In genomic region chr6:114840012-114840411, GRCm38 (mm10) we compare ENCODE assay signal across 10 mouse cellular contexts.
DNase-seq lines count a peak whose midpoint lies in the region; ATAC-seq lines count a peak whose summit lies in the region.
"Had no signal": no experiment of that assay in that cellular context is flagged by ENCODE, and none has a peak within 500 bp of the region (broad histone marks: within the 10 kb centered on the region; RNA-seq: fewer than 3 reads in every experiment).

No protein-coding gene starts in this region.

- H3K4me1 ChIP-seq in kidney, embryonic 15.5 days: peaks cover 62% of the 10 kb centered on the region
- H3K4me1 ChIP-seq in stomach, embryonic 14.5 days (ENCODE audit: control insufficient read depth, insufficient read depth, low read length): peaks cover 16% of the 10 kb centered on the region; the same call in 1 of the 2 replicates

- H3K27ac ChIP-seq in kidney, embryonic 15.5 days: peak overlapping the region; percentile 70
- no peak overlapping the region for H3K27ac ChIP-seq in stomach, embryonic 14.5 days (ENCODE audit: low read length)
- H3K27ac ChIP-seq: left cerebral cortex, adult 2 months had no signal

- no peak overlapping the region for H3K4me2 ChIP-seq in kidney, embryonic 15.5 days
- H3K4me2 ChIP-seq in stomach, embryonic 14.5 days (replicated peaks; ENCODE audit: low read depth, low read length): no peak overlapping the region

- H3K4me3 ChIP-seq in kidney, embryonic 15.5 days (replicated peaks): no peak overlapping the region
- no peak overlapping the region for H3K4me3 ChIP-seq in stomach, embryonic 14.5 days (ENCODE audit: low read depth, low read length)
- H3K4me3 ChIP-seq: left cerebral cortex, adult 2 months had no signal

- 0 out of 2 replicates have a peak, but pooled peaks cover 3% of the 10 kb centered on the region for H3K9me3 ChIP-seq in kidney, embryonic 15.5 days (replicated peaks)
- H3K9me3 ChIP-seq in stomach, embryonic 14.5 days (ENCODE audit: control insufficient read depth, low read depth, low read length): no peaks in the 10 kb centered on the region

- no peaks in the 10 kb centered on the region for H3K36me3 ChIP-seq in kidney, embryonic 15.5 days
- no peaks in the 10 kb centered on the region for H3K36me3 ChIP-seq in stomach, embryonic 14.5 days (ENCODE audit: control insufficient read depth, insufficient read depth, low read length)

- no peak for ATAC-seq in kidney, embryonic 15.5 days (replicated peaks; ENCODE audit: low FRiP score)
- ATAC-seq in common myeloid progenitor, adult 5-6 weeks (replicated peaks; ENCODE audit: low read depth, poor library complexity, severe bottlenecking): peak; percentile 47
- ATAC-seq in stomach, embryonic 14.5 days (ENCODE audit: insufficient number of reproducible peaks, insufficient read depth, low FRiP score, low read depth): 0 out of 2 replicates have a peak, but pooled peaks have one; percentile 20
- ATAC-seq: activated CD4-positive, CD25-positive, alpha-beta regulatory T cell, adult 4 months had no signal

- DNase-seq in kidney, postnatal 14 days: no peak
- peak; percentile 54 for DNase-seq in large intestine, adult 2 months (ENCODE audit: low read depth, low spot score)
- DNase-seq in urinary bladder, adult 18-20 months (ENCODE audit: low spot score in 2 of 2): no peak
- DNase-seq in spleen, postnatal 10 days (ENCODE audit: low spot score in 2 of 2): no peak
- DNase-seq: cerebellum, postnatal 36 days had no signal

- 87% methylated on average over 7 of the region's 7 CpGs for WGBS in kidney, embryonic 15.5 days
- WGBS in large intestine, adult 2 months: 57% methylated on average over 7 of the region's 7 CpGs
- WGBS in stomach, embryonic 14.5 days: 89% methylated on average over 7 of the region's 7 CpGs

- H3K27me3 ChIP-seq in kidney, embryonic 15.5 days: no peaks in the 10 kb centered on the region
- no peaks in the 10 kb centered on the region for H3K27me3 ChIP-seq in stomach, embryonic 14.5 days (ENCODE audit: control insufficient read depth, insufficient read depth, low read length)

- no peak overlapping the region for H3K9ac ChIP-seq in kidney, embryonic 15.5 days
- no peak overlapping the region for H3K9ac ChIP-seq in stomach, embryonic 14.5 days (replicated peaks; ENCODE audit: low read depth, low read length)
